ENCODE assay signal across 18 mouse cellular contexts in the genomic region with DNA sequence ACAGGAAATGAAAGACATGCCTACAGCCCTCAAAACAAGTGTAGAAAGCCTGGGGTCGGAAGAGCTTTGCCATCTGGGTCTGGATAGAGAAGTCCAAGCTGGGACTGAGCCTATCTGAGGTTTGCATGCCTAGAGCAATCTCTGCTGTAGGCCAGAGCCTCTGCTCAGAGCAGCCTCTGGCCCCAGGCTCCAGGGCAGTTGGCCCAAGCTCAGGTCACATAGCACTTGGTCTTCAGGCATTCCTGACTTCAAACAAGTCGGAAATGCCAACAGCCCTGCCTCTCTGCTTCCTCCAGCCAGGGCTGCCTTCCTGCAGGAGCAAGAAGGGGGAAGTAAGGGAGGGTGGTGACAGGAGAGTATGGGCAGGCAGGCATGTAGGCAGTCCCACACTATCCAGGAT. TPM values are rescaled to one million over a fixed set of nuclear protein-coding genes. Genes with fewer than 3 reads are reported as not detected.
DNase-seq lines count a peak whose midpoint lies in the region; ATAC-seq lines count a peak whose summit lies in the region.
"Had no signal": no experiment of that assay in that cellular context is flagged by ENCODE, and none has a peak within 500 bp of the region (broad histone marks: within the 10 kb centered on the region; RNA-seq: fewer than 3 reads in every experiment).

No protein-coding gene starts in this region.

- whole genome bisulfite sequencing in heart, embryonic 10.5 days: 42% methylated on average over 2 of the region's 2 CpGs
- WGBS in midbrain, embryonic 10.5 days: 64% methylated on average over 2 of the region's 2 CpGs
- WGBS in midbrain, embryonic 13.5 days: 77% methylated on average over 2 of the region's 2 CpGs
- 44% methylated on average over 2 of the region's 2 CpGs for WGBS in limb, embryonic 12.5 days

- no peaks in the 10 kb centered on the region for H3K27me3 ChIP-seq in heart, embryonic 10.5 days (ENCODE audit: insufficient read depth, poor library complexity, severe bottlenecking)
- no peaks in the 10 kb centered on the region for H3K27me3 ChIP-seq in midbrain, embryonic 10.5 days (ENCODE audit: low read depth, poor library complexity, severe bottlenecking)
- no peaks in the 10 kb centered on the region for H3K27me3 ChIP-seq in midbrain, embryonic 13.5 days
- no peaks in the 10 kb centered on the region for H3K27me3 ChIP-seq in limb, embryonic 12.5 days
- H3K27me3 ChIP-seq: embryonic facial prominence, embryonic 12.5 days; hindbrain, embryonic 13.5 days; liver, embryonic 12.5 days had no signal

- H3K36me3 ChIP-seq in heart, embryonic 10.5 days: no peaks in the 10 kb centered on the region
- no peaks in the 10 kb centered on the region for H3K36me3 ChIP-seq in midbrain, embryonic 10.5 days
- no peaks in the 10 kb centered on the region for H3K36me3 ChIP-seq in midbrain, embryonic 13.5 days
- H3K36me3 ChIP-seq in limb, embryonic 12.5 days: peaks cover 54% of the 10 kb centered on the region
- H3K36me3 ChIP-seq: embryonic facial prominence, embryonic 12.5 days; G1E; hindbrain, embryonic 13.5 days; liver, embryonic 12.5 days had no signal

- intact Hi-C loops in left cerebral cortex, postnatal 14 days (cut with DNase I): no loop called here

- no peak for ATAC-seq in midbrain, embryonic 13.5 days
- ATAC-seq in limb, embryonic 12.5 days (ENCODE audit: insufficient number of reproducible peaks, insufficient read depth, low FRiP score, low TSS enrichment, low read depth): 0 out of 2 replicates have a peak, but pooled peaks have one; percentile 37
- ATAC-seq: forebrain, embryonic 14.5 days; liver, embryonic 12.5 days had no signal

- H3K9ac ChIP-seq in midbrain, embryonic 13.5 days (replicated peaks): no peak overlapping the region
- no peak overlapping the region for H3K9ac ChIP-seq in limb, embryonic 12.5 days (replicated peaks)
- H3K9ac ChIP-seq: embryonic facial prominence, embryonic 12.5 days; hindbrain, embryonic 13.5 days; liver, embryonic 12.5 days had no signal

- no peak overlapping the region for H3K4me2 ChIP-seq in midbrain, embryonic 13.5 days (replicated peaks)
- no peak overlapping the region for H3K4me2 ChIP-seq in limb, embryonic 12.5 days
- H3K4me2 ChIP-seq: embryonic facial prominence, embryonic 12.5 days; hindbrain, embryonic 13.5 days; liver, embryonic 12.5 days had no signal

- no peak overlapping the region for H3K4me3 ChIP-seq in heart, embryonic 10.5 days
- no peak overlapping the region for H3K4me3 ChIP-seq in midbrain, embryonic 10.5 days
- H3K4me3 ChIP-seq in midbrain, embryonic 13.5 days (replicated peaks): no peak overlapping the region
- no peak overlapping the region for H3K4me3 ChIP-seq in limb, embryonic 12.5 days (replicated peaks)
- H3K4me3 ChIP-seq: embryonic facial prominence, embryonic 12.5 days; hindbrain, embryonic 13.5 days; liver, embryonic 12.5 days; megakaryocyte, embryonic 14.5 days had no signal

- H3K27ac ChIP-seq in heart, embryonic 10.5 days: no peak overlapping the region
- H3K27ac ChIP-seq in midbrain, embryonic 10.5 days (replicated peaks): 0 out of 2 replicates have a peak overlapping the region, but pooled peaks have one; percentile 14
- H3K27ac ChIP-seq in midbrain, embryonic 13.5 days: no peak overlapping the region
- no peak overlapping the region for H3K27ac ChIP-seq in limb, embryonic 12.5 days
- H3K27ac ChIP-seq: embryonic facial prominence, embryonic 12.5 days; hindbrain, embryonic 13.5 days; kidney, postnatal 0 days; liver, embryonic 12.5 days had no signal

- DNase-seq in heart, adult 18-20 months: peak; percentile 30 to 38
- DNase-seq in heart, embryonic 10.5 days (ENCODE audit: low spot score): no peak
- DNase-seq in midbrain, embryonic 10.5 days (ENCODE audit: low spot score): no peak
- no peak for DNase-seq in left cerebral cortex, postnatal 14 days (ENCODE audit: low spot score in 2 of 2)
- no peak for DNase-seq in testis, postnatal 14 days (ENCODE audit: low spot score)
- no peak for DNase-seq in frontal cortex, postnatal 25 days (ENCODE audit: low spot score in 2 of 2)
- DNase-seq: cerebellum, postnatal 10 days; gastrocnemius, postnatal 14 days; thymus, adult 2 months had no signal

- H3K4me1 ChIP-seq in heart, embryonic 10.5 days: peaks cover 18% of the 10 kb centered on the region
- H3K4me1 ChIP-seq in midbrain, embryonic 10.5 days: no peaks in the 10 kb centered on the region
- H3K4me1 ChIP-seq in midbrain, embryonic 13.5 days (replicated peaks): no peaks in the 10 kb centered on the region
- peaks cover 14% of the 10 kb centered on the region for H3K4me1 ChIP-seq in limb, embryonic 12.5 days (replicated peaks)
- H3K4me1 ChIP-seq: embryonic facial prominence, embryonic 12.5 days; hindbrain, embryonic 13.5 days; liver, embryonic 12.5 days had no signal

- H3K9me3 ChIP-seq in heart, embryonic 10.5 days: no peaks in the 10 kb centered on the region
- H3K9me3 ChIP-seq in midbrain, embryonic 10.5 days (replicated peaks): no peaks in the 10 kb centered on the region
- no peaks in the 10 kb centered on the region for H3K9me3 ChIP-seq in midbrain, embryonic 13.5 days
- no peaks in the 10 kb centered on the region for H3K9me3 ChIP-seq in limb, embryonic 12.5 days
- H3K9me3 ChIP-seq: embryonic facial prominence, embryonic 12.5 days; G1E; hindbrain, embryonic 13.5 days; liver, embryonic 12.5 days; megakaryocyte, embryonic 14.5 days had no signal

RNA-seq across cellular contexts. Expression of a gene that starts 10.3 kb away (rescaled TPM):
- 1 to 10 TPM; 4.2 to 7.5 TPM for total RNA-seq in heart, adult 18-20 months (2021)
- polyA plus RNA-seq in heart, embryonic 10.5 days (2016; fragmentation: Nextera tagmentation; extraction: Ambion mirVana): 3.0 and 5.5 TPM in 2 replicates
- 1.2 and 3.1 TPM in 2 replicates for polyA plus RNA-seq in midbrain, embryonic 10.5 days (2016; fragmentation: Nextera tagmentation; extraction: Ambion mirVana)
- 5.8 and 6.7 TPM in 2 replicates for polyA plus RNA-seq in midbrain, embryonic 13.5 days (2015; fragmentation: Nextera tagmentation; extraction: Ambion mirVana)
- 39.5 and 45.7 TPM in 2 replicates for polyA plus RNA-seq in limb, embryonic 12.5 days (2016; fragmentation: Nextera tagmentation; extraction: Ambion mirVana)
- 1 to 10 TPM; 7.7 to 8.2 TPM for total RNA-seq in left cerebral cortex, postnatal 14 days (2021)
- polyA plus RNA-seq: G1E had no signal

RNA-seq across cellular contexts. Expression of a gene that starts 59.8 kb away (rescaled TPM):
- 10 to 100 TPM; 14.0 to 14.9 TPM for total RNA-seq in heart, adult 18-20 months (2021)
- 21.7 and 27.9 TPM in 2 replicates for polyA plus RNA-seq in heart, embryonic 10.5 days (2016; fragmentation: Nextera tagmentation; extraction: Ambion mirVana)
- polyA plus RNA-seq in midbrain, embryonic 10.5 days (2016; fragmentation: Nextera tagmentation; extraction: Ambion mirVana): 34.9 and 36.6 TPM in 2 replicates
- 37.3 and 37.9 TPM in 2 replicates for polyA plus RNA-seq in midbrain, embryonic 13.5 days (2015; fragmentation: Nextera tagmentation; extraction: Ambion mirVana)
- 34.3 and 38.8 TPM in 2 replicates for polyA plus RNA-seq in limb, embryonic 12.5 days (2016; fragmentation: Nextera tagmentation; extraction: Ambion mirVana)
- total RNA-seq in left cerebral cortex, postnatal 14 days (2021): 10 to 100 TPM; 19.1 to 19.4 TPM

Comparison
In these comparisons a context has a peak if more than half of its experiments do, and no peak if none do; other contexts are left out.
1. DNase-seq: peak in heart, adult 18-20 months (2 of 2); none in heart, embryonic 10.5 days (single experiment), midbrain, embryonic 10.5 days (single experiment), left cerebral cortex, postnatal 14 days (0 of 2), testis, postnatal 14 days (single experiment) and frontal cortex, postnatal 25 days (0 of 2).